Mouse (Mus musculus): ENCODE measurements at regions not wholly inside any gene's neighbourhood (a gene's known extent, or its start where the extent isn't known, plus 50 kb on each side); places are given as distances from the start of the nearest gene placed in this dataset.

- no peak overlapping the region for H3K4me3 ChIP-seq (ENCODE audit: low read depth, low read length)
- no peak for DNase-seq (ENCODE audit: low spot score)
- ATAC-seq (replicated peaks; ENCODE audit: low FRiP score) = no peak
- H3K27me3 ChIP-seq (ENCODE audit: control insufficient read depth, insufficient read depth, low read length) = no peaks in the 10 kb centered on the region
- WGBS = 94% methylated on average over 23 of the region's 23 CpGs
- H3K9me3 ChIP-seq (ENCODE audit: control insufficient read depth, low read length) = no peaks in the 10 kb centered on the region
- no peak overlapping the region for H3K27ac ChIP-seq (ENCODE audit: low read depth, low read length)
- H3K4me1 ChIP-seq (replicated peaks; ENCODE audit: control insufficient read depth, insufficient read depth, low read length) = no peaks in the 10 kb centered on the region
- H3K9ac ChIP-seq (ENCODE audit: low read length) = no peak overlapping the region
- no peaks in the 10 kb centered on the region for H3K36me3 ChIP-seq (ENCODE audit: control insufficient read depth, insufficient read depth, low read length)
- no peak overlapping the region for H3K4me2 ChIP-seq (ENCODE audit: low read depth, low read length, severe bottlenecking)
These were observed 130.2 kb downstream of the Spata18 start for GRCm38 (mm10) chr5:73781190-73781940.

- no peaks in the 10 kb centered on the region for H3K27me3 ChIP-seq (ENCODE audit: control insufficient read depth, insufficient read depth, low read length)
- DNase-seq (ENCODE audit: low spot score) = peak; percentile 61
- no peak overlapping the region for H3K4me2 ChIP-seq (ENCODE audit: low read depth, low read length, severe bottlenecking)
- H3K4me1 ChIP-seq (replicated peaks; ENCODE audit: control insufficient read depth, insufficient read depth, low read length) = no peaks in the 10 kb centered on the region
- no peaks in the 10 kb centered on the region for H3K9me3 ChIP-seq (ENCODE audit: control insufficient read depth, low read length)
- H3K36me3 ChIP-seq (ENCODE audit: control insufficient read depth, insufficient read depth, low read length) = no peaks in the 10 kb centered on the region
- no peak overlapping the region for H3K9ac ChIP-seq (ENCODE audit: low read length)
- no peak for ATAC-seq (replicated peaks; ENCODE audit: low FRiP score)
- H3K4me3 ChIP-seq (ENCODE audit: low read depth, low read length) = no peak overlapping the region
- no peak overlapping the region for H3K27ac ChIP-seq (ENCODE audit: low read depth, low read length)
- 72% methylated on average over 15 of the region's 15 CpGs for WGBS
These were observed 131.3 kb downstream of the Spata18 start for GRCm38 (mm10) chr5:73782214-73783091.

- WGBS = 78% methylated on average over 5 of the region's 5 CpGs
- H3K4me2 ChIP-seq (ENCODE audit: low read depth, low read length, severe bottlenecking) = no peak overlapping the region
- no peak overlapping the region for H3K9ac ChIP-seq (ENCODE audit: low read length)
- H3K27me3 ChIP-seq (ENCODE audit: control insufficient read depth, insufficient read depth, low read length) = no peaks in the 10 kb centered on the region
- H3K9me3 ChIP-seq (ENCODE audit: control insufficient read depth, low read length) = no peaks in the 10 kb centered on the region
- no peaks in the 10 kb centered on the region for H3K36me3 ChIP-seq (ENCODE audit: control insufficient read depth, insufficient read depth, low read length)
- ATAC-seq (replicated peaks; ENCODE audit: low FRiP score) (no peak), DNase-seq (ENCODE audit: low spot score) (no peak)
- H3K27ac ChIP-seq (ENCODE audit: low read depth, low read length) = no peak overlapping the region
- no peak overlapping the region for H3K4me3 ChIP-seq (ENCODE audit: low read depth, low read length)
- no peaks in the 10 kb centered on the region for H3K4me1 ChIP-seq (replicated peaks; ENCODE audit: control insufficient read depth, insufficient read depth, low read length)
These were observed 136.1 kb downstream of the Spata18 start for GRCm38 (mm10) chr5:73787275-73787674.

GRCm38 (mm10) chr5:73792216-73792615, 141.0 kb downstream of the Spata18 start:
- Histone ChIP-seq H3K27me3 (ENCODE audit: control insufficient read depth, insufficient read depth, low read length) (no peaks in the 10 kb centered on the region), H3K27ac (ENCODE audit: low read depth, low read length) (no peak overlapping the region), H3K9me3 (ENCODE audit: control insufficient read depth, low read length) (no peaks in the 10 kb centered on the region), H3K4me3 (ENCODE audit: low read depth, low read length) (no peak overlapping the region), H3K4me2 (ENCODE audit: low read depth, low read length, severe bottlenecking) (no peak overlapping the region), H3K9ac (ENCODE audit: low read length) (no peak overlapping the region), H3K4me1 (replicated peaks; ENCODE audit: control insufficient read depth, insufficient read depth, low read length) (no peaks in the 10 kb centered on the region), H3K36me3 (ENCODE audit: control insufficient read depth, insufficient read depth, low read length) (no peaks in the 10 kb centered on the region)
- WGBS = 77% methylated on average over 3 of the region's 3 CpGs
- DNase-seq (ENCODE audit: low spot score) (no peak), ATAC-seq (replicated peaks; ENCODE audit: low FRiP score) (no peak)

DNA sequence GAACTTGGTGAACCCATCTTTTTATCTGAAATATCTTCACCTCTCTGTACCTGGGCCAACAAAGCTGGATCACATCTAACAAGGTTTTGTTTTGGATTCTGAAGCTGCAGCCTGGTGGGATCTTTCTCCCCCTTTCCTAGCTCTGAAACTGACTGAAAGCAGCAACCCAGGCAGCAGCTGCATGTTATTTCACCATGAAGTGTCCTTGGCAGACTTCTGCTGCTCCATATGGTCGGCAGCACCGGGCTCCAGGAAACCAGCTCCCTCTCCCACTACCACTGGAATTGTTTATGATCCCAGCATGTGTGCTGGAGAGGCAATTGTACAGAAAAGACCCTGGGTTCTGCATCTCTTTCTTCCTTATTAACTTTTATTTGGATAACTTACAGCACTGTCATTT, 145.0 kb downstream of the Spata18 start:
- Histone ChIP-seq H3K4me3 (ENCODE audit: low read depth, low read length) (no peak overlapping the region), H3K9ac (ENCODE audit: low read length) (no peak overlapping the region), H3K27ac (ENCODE audit: low read depth, low read length) (no peak overlapping the region), H3K36me3 (ENCODE audit: control insufficient read depth, insufficient read depth, low read length) (no peaks in the 10 kb centered on the region), H3K4me1 (replicated peaks; ENCODE audit: control insufficient read depth, insufficient read depth, low read length) (no peaks in the 10 kb centered on the region), H3K4me2 (ENCODE audit: low read depth, low read length, severe bottlenecking) (no peak overlapping the region), H3K27me3 (ENCODE audit: control insufficient read depth, insufficient read depth, low read length) (no peaks in the 10 kb centered on the region), H3K9me3 (ENCODE audit: control insufficient read depth, low read length) (no peaks in the 10 kb centered on the region)
- DNase-seq (ENCODE audit: low spot score) = no peak
- 70% methylated on average over 2 of the region's 2 CpGs for WGBS
- ATAC-seq (replicated peaks; ENCODE audit: low FRiP score) = no peak

DNA sequence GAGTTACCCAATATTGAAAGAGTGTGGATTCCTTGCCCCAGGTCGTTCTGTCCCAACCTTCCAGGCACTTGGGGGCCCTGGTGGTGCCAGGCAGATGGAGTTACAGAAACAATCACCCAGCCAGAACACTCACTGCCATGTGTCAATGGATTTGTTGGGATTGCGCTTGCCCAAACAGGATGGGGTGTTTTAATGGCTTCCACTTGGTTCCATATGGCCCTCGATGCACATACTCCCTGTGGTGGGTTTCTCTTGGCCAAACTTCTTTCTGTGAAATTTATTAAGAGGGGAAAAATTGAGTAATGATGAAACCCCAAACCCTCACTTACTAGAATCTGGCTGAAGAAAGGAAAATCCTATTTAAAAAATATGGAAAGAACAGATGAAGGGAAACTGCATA, 146.8 kb downstream of the Spata18 start:
- no peak overlapping the region for H3K9ac ChIP-seq (ENCODE audit: low read length)
- DNase-seq (ENCODE audit: low spot score) = no peak
- H3K9me3 ChIP-seq (ENCODE audit: control insufficient read depth, low read length) = no peaks in the 10 kb centered on the region
- no peaks in the 10 kb centered on the region for H3K27me3 ChIP-seq (ENCODE audit: control insufficient read depth, insufficient read depth, low read length)
- H3K4me1 ChIP-seq (replicated peaks; ENCODE audit: control insufficient read depth, insufficient read depth, low read length) = no peaks in the 10 kb centered on the region
- no peaks in the 10 kb centered on the region for H3K36me3 ChIP-seq (ENCODE audit: control insufficient read depth, insufficient read depth, low read length)
- no peak overlapping the region for H3K4me2 ChIP-seq (ENCODE audit: low read depth, low read length, severe bottlenecking)
- H3K27ac ChIP-seq (ENCODE audit: low read depth, low read length) = no peak overlapping the region
- ATAC-seq (replicated peaks; ENCODE audit: low FRiP score) = no peak
- no peak overlapping the region for H3K4me3 ChIP-seq (ENCODE audit: low read depth, low read length)
- 76% methylated on average over 3 of the region's 3 CpGs for WGBS

DNA sequence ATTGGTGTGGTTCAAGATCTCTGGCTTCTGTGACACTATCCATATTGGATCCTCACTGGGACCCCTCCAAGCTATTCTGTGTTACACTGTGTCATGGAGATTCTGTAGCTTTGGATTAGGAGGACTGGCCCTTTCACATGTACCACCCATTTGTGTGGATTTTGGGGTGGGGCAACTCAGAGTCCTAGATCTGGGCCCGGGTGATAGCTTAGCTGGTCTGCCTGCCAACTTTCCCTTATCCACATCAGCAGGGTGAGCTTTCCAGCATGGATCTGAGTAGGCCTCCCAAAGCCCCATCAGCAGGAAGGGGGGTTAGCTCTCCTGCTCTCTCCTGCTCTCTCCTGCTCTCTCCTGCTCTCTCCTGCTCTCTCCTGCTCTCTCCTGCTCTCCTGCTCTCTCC, 152.3 kb downstream of the Spata18 start:
- no peaks in the 10 kb centered on the region for H3K36me3 ChIP-seq (ENCODE audit: control insufficient read depth, insufficient read depth, low read length)
- no peak overlapping the region for H3K4me2 ChIP-seq (ENCODE audit: low read depth, low read length, severe bottlenecking)
- H3K9ac ChIP-seq (ENCODE audit: low read length) = no peak overlapping the region
- 85% methylated on average over 1 of the region's 1 CpGs for WGBS
- H3K27me3 ChIP-seq (ENCODE audit: control insufficient read depth, insufficient read depth, low read length) = no peaks in the 10 kb centered on the region
- H3K27ac ChIP-seq (ENCODE audit: low read depth, low read length) = no peak overlapping the region
- no peaks in the 10 kb centered on the region for H3K9me3 ChIP-seq (ENCODE audit: control insufficient read depth, low read length)
- no peak overlapping the region for H3K4me3 ChIP-seq (ENCODE audit: low read depth, low read length)
- DNase-seq (ENCODE audit: low spot score) (no peak), ATAC-seq (replicated peaks; ENCODE audit: low FRiP score) (no peak)
- no peaks in the 10 kb centered on the region for H3K4me1 ChIP-seq (replicated peaks; ENCODE audit: control insufficient read depth, insufficient read depth, low read length)

- Histone ChIP-seq H3K4me2 (ENCODE audit: low read depth, low read length, severe bottlenecking) (no peak overlapping the region), H3K27ac (ENCODE audit: low read depth, low read length) (no peak overlapping the region), H3K4me1 (replicated peaks; ENCODE audit: control insufficient read depth, insufficient read depth, low read length) (no peaks in the 10 kb centered on the region), H3K36me3 (ENCODE audit: control insufficient read depth, insufficient read depth, low read length) (no peaks in the 10 kb centered on the region), H3K9ac (ENCODE audit: low read length) (no peak overlapping the region), H3K27me3 (ENCODE audit: control insufficient read depth, insufficient read depth, low read length) (no peaks in the 10 kb centered on the region), H3K4me3 (ENCODE audit: low read depth, low read length) (no peak overlapping the region), H3K9me3 (ENCODE audit: control insufficient read depth, low read length) (no peaks in the 10 kb centered on the region)
- no peak for DNase-seq (ENCODE audit: low spot score)
- WGBS = 84% methylated on average over 4 of the region's 4 CpGs
- ATAC-seq (replicated peaks; ENCODE audit: low FRiP score) = no peak
These were observed 153.5 kb downstream of the Spata18 start for GRCm38 (mm10) chr5:73804556-73805230.
